Mouse (Mus musculus): Measurements from ENCODE around the gene Rps21.

The Rps21 gene

DNA sequence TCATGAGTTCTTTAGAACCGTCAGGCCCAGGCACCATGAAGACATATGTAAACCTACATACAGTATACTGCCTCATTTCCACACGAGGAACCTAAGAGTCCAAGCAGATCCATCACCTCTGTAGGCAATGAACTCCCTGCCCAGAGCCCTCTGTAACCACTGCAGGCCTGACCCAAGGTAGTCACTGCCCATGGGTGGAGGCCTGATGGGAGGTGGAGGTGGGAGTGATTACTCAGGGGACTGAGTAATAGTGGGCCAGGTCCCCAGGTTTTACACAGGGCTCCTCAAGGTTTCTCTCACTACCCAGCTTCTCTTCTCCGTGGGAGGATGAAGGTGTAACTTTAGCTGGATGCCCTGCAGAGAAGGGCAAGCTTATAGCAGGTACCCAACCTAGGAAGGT lies 28.0 kb upstream of the Rps21 start:
- DNase-seq (ENCODE audit: low read depth, low spot score) = no peak

- DNase-seq (ENCODE audit: low read depth, low spot score) = no peak
Observed at GRCm38 (mm10) chr2:180230482-180230881, 26.7 kb upstream of the Rps21 start.

DNA sequence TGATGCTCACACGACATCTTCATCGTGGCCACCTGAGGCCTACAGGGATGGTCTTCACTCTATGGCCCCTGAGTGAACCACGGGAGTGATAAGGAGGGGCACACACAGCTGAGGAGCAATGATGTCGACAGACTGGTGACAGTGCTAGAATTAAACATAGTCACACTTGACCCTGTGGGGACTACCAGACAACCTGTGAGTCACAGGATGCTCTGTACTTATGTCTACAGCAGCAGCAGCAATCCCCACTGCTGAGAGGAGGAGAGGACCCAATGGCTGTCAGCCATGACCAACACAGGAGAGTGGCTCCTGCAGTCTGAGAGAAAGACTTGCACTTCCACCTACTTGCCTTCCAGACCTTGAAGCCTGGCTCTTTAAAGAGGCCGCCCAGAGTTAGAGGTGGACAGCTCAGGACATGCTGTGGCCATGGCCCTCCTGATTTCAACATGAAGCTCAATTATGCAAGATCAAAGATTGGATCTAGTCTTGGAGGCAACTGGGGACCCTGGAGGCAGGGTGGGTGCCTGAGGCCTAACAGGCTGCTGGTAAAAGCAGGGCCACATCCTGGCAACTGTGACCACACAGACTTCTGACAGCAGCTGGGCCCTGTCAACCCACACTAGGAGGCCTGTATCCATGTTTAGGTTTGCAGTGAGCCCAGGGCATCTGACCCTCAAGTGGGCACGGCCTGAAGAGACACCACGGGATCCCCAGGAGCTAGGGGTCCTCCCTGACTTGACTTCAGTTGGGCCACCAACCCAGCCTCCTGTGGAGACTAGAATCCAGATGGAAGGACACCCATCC lies 23.9 kb upstream of the Rps21 start:
- DNase-seq (ENCODE audit: low read depth, low spot score) = no peak

DNA sequence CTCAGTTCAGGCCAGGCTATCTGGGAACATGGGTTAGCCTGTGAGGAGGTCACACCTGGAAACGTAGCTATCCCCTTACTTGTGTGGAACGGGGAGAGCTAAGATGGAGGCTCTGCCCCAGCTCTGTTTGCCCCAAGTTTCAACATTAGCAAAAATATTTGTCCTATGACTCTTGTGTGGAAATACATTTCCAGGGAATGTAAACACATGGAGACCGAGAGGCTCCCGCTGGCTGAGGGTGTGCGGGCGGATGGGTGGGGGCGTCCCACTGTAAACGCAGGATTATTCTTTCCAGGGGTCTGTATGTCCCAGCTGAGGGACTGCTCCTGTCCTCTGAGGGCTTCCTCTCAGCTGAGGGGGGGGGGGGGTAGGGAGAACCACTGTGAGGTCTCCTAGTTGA lies 22.8 kb upstream of the Rps21 start:
- no peak for DNase-seq (ENCODE audit: low read depth, low spot score)

DNA sequence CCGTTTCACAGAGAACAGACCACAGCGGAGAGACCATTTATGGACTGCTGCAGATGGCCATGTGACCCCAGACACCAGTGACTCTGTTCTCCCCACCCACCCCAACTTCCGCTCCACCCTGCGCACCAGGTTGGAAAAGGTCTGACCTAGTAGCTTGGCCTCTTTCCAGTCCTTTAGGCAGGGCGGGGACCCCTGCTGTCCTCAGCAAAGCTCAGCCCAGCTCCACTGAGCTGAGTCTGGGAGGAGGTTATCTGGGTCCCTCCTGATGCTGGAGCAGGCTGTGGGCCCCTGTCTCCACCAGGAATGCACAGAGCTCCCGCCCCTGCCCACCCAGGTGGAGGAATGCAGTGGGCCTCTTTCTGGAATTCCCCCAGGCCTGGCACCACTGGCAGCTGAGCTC lies 22.2 kb upstream of the Rps21 start:
- no peak for DNase-seq (ENCODE audit: low read depth, low spot score)

- DNase-seq (ENCODE audit: low read depth, low spot score) = no peak
Observed at GRCm38 (mm10) chr2:180235788-180236187, 21.4 kb upstream of the Rps21 start.

DNA sequence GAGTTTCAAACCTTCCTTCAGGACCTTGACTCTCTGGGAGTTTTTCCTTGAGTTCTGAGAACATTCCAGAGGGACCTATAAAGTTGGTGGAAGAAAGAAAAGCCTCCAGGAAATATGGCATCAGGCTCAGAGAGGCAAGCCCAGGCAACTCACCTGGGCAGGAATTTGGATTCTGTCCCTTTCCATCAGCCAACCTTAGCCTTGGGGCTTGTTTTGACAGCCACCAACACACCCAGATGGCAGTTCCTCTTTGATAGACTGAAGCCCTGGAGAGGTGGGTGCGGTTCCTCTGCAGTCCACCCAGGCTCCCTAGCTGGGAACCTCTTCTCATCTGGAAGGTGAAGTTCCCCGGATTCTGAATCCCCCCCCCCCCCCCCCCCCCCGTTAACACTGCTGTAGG lies 20.7 kb upstream of the Rps21 start:
- DNase-seq (ENCODE audit: low read depth, low spot score) = no peak

DNA sequence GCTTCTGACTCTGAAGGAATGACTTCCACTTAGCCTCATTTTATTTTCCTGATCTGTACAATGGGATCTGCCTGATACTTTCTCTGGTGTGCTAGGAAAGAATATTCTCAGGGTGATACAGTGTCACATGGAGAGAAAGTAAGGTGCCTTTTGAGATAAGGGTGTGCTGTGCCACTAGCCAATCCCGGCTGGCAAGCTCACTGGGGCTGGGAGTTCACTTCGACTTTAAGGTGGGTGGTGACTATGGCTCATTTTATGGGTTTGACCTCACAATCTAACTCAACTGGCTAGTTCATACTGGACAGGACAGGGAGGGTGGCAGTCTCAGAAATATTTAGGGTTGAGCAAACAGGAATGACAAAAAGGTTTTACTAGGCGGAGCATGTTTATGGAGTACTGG lies 20.2 kb upstream of the Rps21 start:
- DNase-seq (ENCODE audit: low read depth, low spot score) = no peak

DNA sequence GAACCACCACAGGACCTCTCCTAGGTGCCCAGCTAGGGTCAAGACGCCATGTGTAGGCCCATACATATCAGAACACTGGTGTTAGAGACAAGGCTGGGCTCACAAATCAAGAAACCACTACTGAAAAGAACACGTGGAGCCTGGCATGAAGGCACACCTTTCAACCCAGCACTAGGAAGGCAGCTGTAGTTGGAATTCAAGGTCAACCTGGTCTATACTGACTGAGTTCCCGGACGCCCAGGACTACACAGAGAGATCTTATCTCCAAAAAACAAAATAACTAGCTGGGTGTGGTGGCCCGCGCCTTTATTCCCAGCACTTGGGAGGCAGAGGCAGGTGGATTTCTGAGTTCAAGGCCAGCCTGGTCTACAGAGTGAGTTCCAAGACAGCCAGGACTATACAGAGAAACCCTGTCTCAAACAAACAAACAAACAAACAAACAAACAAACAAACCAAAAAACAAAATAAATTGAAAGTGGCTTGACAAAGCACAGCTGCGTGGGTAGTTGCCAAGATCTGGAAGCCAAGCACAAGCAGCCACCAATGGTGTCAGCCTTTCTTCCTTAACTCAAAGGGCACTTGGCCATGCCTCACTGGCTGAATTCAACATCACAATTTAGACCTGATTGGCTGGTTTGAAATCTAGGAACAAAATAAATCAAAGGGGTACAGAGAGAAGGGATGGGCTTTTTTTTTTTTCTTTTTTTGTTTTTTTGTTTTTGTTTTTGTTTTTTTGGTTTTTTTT lies 19.4 kb upstream of the Rps21 start:
- DNase-seq (ENCODE audit: low read depth, low spot score) = no peak

- DNase-seq (ENCODE audit: low read depth, low spot score) = no peak
Observed at GRCm38 (mm10) chr2:180238591-180238990, 18.6 kb upstream of the Rps21 start.

GRCm38 (mm10) chr2:180243108-180243507 lies 14.1 kb upstream of the Rps21 start:
- DNase-seq (ENCODE audit: low read depth, low spot score) = no peak

DNA sequence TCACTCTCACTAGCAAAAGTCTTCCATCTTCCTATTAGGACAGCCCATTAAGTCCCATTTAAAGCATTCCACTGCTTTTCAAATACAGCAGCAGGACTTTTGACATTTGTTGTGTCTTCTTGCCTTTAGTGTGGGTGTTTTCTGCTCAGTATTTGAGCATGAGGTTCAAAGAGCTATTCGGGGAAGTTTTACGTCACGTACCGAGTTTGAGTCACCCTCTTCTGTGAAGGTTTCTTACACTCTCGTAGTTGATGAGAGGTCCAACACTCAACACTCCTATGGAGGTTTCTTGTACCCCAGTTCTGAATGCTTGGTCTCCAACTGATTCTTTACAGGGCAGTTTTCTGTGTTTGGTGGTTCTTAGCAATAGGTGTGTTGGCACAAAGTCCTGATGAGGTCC lies 9.3 kb upstream of the Rps21 start:
- DNase-seq (ENCODE audit: low read depth, low spot score) = no peak

GRCm38 (mm10) chr2:180248947-180249660 lies 8.1 kb upstream of the Rps21 start:
- DNase-seq (ENCODE audit: low read depth, low spot score) = no peak

DNA sequence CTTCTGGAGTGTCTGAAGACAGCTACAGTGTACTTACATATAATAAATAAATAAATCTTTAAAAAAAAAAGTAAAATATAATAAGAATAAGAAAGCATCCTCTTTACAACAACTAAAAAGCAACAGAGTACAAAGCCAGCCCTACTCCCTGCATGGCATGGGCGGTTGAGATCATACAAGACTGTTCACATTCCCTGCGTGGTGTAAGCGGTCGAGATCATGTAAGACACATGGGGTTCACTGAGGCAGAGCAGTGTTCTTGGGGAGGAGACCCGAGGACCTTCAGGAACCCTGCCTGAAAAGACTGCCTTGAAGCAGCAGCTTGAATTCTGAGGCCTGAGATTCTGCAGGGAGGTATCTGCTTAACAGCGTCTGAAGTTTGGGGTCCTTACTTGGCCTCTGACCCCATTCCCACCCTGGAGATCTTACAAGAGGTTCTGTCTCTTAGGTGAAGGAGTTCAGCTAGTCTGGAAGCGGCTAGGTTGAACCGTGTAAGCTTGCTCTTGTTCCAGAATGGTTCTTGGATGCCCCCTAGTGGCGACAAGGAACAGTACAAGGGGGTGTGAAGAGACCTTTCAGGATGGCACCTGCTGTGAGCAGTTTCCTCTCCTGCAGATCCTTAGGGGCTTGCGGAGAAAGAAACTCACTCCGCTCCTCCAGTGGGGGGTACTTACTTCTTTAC lies 6.1 kb upstream of the Rps21 start:
- peak; percentile 78 for DNase-seq (ENCODE audit: low read depth, low spot score)

GRCm38 (mm10) chr2:180251838-180252237 lies 5.3 kb upstream of the Rps21 start:
- DNase-seq (ENCODE audit: low read depth, low spot score) = no peak

- DNase-seq (ENCODE audit: low read depth, low spot score) = no peak
Observed at GRCm38 (mm10) chr2:180254436-180255209, 2.6 kb upstream of the Rps21 start.

- DNase-seq (ENCODE audit: low read depth, low spot score) = no peak
Observed at GRCm38 (mm10) chr2:180255701-180256100, 1.5 kb upstream of the Rps21 start.

GRCm38 (mm10) chr2:180256296-180257000 lies 729 bp upstream of the Rps21 start:
- no peak for DNase-seq (ENCODE audit: low read depth, low spot score)

DNA sequence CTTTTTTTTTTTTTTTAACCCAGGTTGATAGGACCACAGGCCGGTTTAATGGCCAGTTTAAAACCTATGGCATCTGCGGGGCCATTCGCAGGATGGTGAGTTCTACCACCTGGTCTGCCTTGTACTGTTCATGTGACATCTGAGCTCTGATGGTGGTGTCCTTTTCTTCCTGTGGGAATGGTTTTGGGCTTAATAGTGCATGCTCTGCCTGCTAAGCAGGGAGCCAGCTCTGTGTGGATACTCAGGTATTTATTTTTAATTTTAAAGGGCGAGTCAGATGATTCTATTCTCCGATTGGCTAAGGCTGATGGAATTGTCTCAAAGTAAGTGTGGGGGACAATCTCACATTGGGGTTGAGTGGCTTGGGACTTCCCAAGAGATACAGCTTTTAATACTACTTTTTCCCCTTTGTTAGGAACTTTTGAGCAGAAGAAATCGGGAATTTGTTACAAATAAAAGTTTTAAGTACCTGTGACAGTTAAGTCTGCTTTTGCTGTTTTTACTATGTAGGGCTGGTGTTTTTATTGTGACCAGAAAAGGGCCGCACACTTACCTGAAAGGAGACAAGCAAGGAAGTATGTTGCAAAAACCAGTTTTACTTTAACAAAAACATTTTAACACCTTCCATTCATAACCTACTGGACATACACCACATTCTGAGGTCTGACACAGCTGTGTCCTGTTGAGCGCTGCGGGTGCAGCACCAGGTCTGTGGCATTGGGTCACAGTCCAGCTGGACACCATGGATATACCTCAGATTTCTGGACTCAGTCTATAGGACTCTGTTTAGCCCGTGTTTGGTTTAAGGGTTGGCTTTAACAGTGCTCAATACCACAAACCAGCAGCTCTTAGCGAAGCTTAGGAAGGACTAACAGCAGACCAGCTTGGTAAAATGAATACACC lies 1.0 kb downstream of the Rps21 start:
- no peak for DNase-seq (ENCODE audit: low read depth, low spot score)

Measured in retina, adult 2 months (tissue).